Mouse (Mus musculus) lung, adult 18-20 months (tissue): ENCODE results near the gene Olfr912.

ENCODE experiments used
- DNase-seq, 2 experiments: peaks; one replicate each; pipeline ENCODE4 v3.0.0; 2022; ENCODE audit warnings: mixed read lengths in 2 of 2

The Olfr912 gene

GRCm38 (mm10) chr9:38579878-38580277 is at the start of gene Olfr912:
TSS of gene Olfr912 (plus strand) at chr9:38580178.
- no peak for DNase-seq

DNA sequence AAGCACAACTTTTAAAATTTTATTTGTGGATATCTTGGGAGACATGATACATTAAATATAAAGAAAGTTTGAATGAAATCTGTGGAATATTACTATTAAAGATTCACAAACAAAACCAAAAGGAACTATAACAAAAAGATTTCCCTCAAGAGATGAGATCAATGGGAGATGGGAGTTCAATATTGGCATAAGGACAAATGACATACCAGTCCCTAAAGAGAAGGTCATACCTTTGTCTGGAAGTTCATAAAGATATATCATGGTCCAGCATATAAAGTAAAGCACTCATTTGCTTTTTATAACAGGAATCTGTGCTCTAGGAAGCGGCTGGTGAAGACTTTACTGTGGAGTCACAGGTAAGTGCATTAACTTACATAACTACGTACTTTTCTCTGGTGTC is 42.4 kb upstream of the Olfr912 start, which contains the start of gene Olfr910:
Gene Olfr910 (plus strand): TSS at position 301 of the 400 bp plus-strand sequence.
- no peak for DNase-seq

GRCm38 (mm10) chr9:38591056-38591455 is 11.1 kb downstream of the Olfr912 start:
- no peak for DNase-seq

GRCm38 (mm10) chr9:38592459-38592858 is 12.5 kb downstream of the Olfr912 start, which contains the start of gene Olfr913:
TSS of gene Olfr913 (plus strand) at chr9:38592759.
- DNase-seq = no peak

GRCm38 (mm10) chr9:38604802-38605201 is 24.8 kb downstream of the Olfr912 start, which contains the start of gene Olfr914:
TSS of gene Olfr914 (plus strand) at chr9:38605102.
- no peak for DNase-seq

- no peak for DNase-seq
Measured at GRCm38 (mm10) chr9:38632406-38632805, 52.4 kb downstream of the Olfr912 start.
